Mouse (Mus musculus): ENCODE data around the gene Rnase2b. TPM values are rescaled to one million over a fixed set of nuclear protein-coding genes. Genes with fewer than 3 reads are reported as not detected.
"Not testable (repeated sequence)": the region's sequence is repeated elsewhere in the genome, so short reads cannot be mapped to it uniquely, and the experiment has no call there.

Rnase2b gene
- polyA plus RNA-seq, 1 experiment, result not detected

GRCm38 (mm10) chr14:51152249-51152870 is 9.7 kb upstream of the Rnase2b start:
- DNase-seq (ENCODE audit: low read depth), result no peak

GRCm38 (mm10) chr14:51156056-51156735 is 5.9 kb upstream of the Rnase2b start:
- DNase-seq (ENCODE audit: low read depth), result no peak

- DNase-seq (ENCODE audit: low read depth), result no peak
These were observed 5.4 kb upstream of the Rnase2b start for GRCm38 (mm10) chr14:51156736-51157068.

- no peak for DNase-seq (ENCODE audit: low read depth)
These were observed 5.0 kb upstream of the Rnase2b start for GRCm38 (mm10) chr14:51157072-51157471.

- DNase-seq (ENCODE audit: low read depth), result not testable (repeated sequence)
These were observed 1.3 kb downstream of the Rnase2b start for GRCm38 (mm10) chr14:51163323-51163722.

GRCm38 (mm10) chr14:51165435-51165834 is 3.4 kb downstream of the Rnase2b start:
- DNase-seq (ENCODE audit: low read depth), result no peak

- DNase-seq (ENCODE audit: low read depth), result no peak
These were observed 4.0 kb downstream of the Rnase2b start for GRCm38 (mm10) chr14:51166068-51166467.

- not testable (repeated sequence) for DNase-seq (ENCODE audit: low read depth)
These were observed 10.2 kb downstream of the Rnase2b start for GRCm38 (mm10) chr14:51172095-51172865.

- DNase-seq (ENCODE audit: low read depth), result not testable (repeated sequence)
These were observed 10.9 kb downstream of the Rnase2b start for GRCm38 (mm10) chr14:51172947-51173346.

- DNase-seq (ENCODE audit: low read depth), result no peak
These were observed 11.8 kb downstream of the Rnase2b start for GRCm38 (mm10) chr14:51173843-51174242.

GRCm38 (mm10) chr14:51181051-51181450 is 19.0 kb downstream of the Rnase2b start:
- not testable (repeated sequence) for DNase-seq (ENCODE audit: low read depth)

- peak; percentile 63 for DNase-seq (ENCODE audit: low read depth)
These were observed 33.6 kb downstream of the Rnase2b start for GRCm38 (mm10) chr14:51195681-51196080.

- DNase-seq (ENCODE audit: low read depth), result no peak
These were observed 37.3 kb downstream of the Rnase2b start, which contains the start of gene Ang2 for GRCm38 (mm10) chr14:51199098-51200023. Gene Ang2, minus strand, starts transcription at chr14:51199148.

- no peak for DNase-seq (ENCODE audit: low read depth)
These were observed 38.0 kb downstream of the Rnase2b start for GRCm38 (mm10) chr14:51200054-51200453.

GRCm38 (mm10) chr14:51200466-51200865 is 38.4 kb downstream of the Rnase2b start:
- DNase-seq (ENCODE audit: low read depth), result no peak

GRCm38 (mm10) chr14:51203115-51203514 is 41.1 kb downstream of the Rnase2b start, which contains the start of gene Ear14:
Gene Ear14, plus strand, starts transcription at chr14:51203391.
- no peak for DNase-seq (ENCODE audit: low read depth)

Other genes with a start within 250 kb of the Rnase2b start
- gene Osgep, start 237.4 kb upstream of the Rnase2b start, polyA plus RNA-seq (2012; rRNA removed), result 88.0 and 102 TPM in 2 replicates
- gene Apex1, start 237.3 kb upstream of the Rnase2b start, polyA plus RNA-seq (2012; rRNA removed), result 53.7 and 58.3 TPM in 2 replicates
- 94.6 and 111 TPM in 2 replicates for gene Pip4p1, start 231.4 kb upstream of the Rnase2b start, polyA plus RNA-seq (2012; rRNA removed)
- gene Pnp, start 231.2 kb upstream of the Rnase2b start, polyA plus RNA-seq (2012; rRNA removed), result 73.0 and 74.1 TPM in 2 replicates
- gene Gm49342, start 217.7 kb upstream of the Rnase2b start, polyA plus RNA-seq (2012; rRNA removed), result 59.5 and 96.5 TPM in 2 replicates
- 5.4 and 6.8 TPM in 2 replicates for gene Pnp2, start 206.3 kb upstream of the Rnase2b start, polyA plus RNA-seq (2012; rRNA removed)
- gene Rnase10, start 154.5 kb upstream of the Rnase2b start, polyA plus RNA-seq (2012; rRNA removed), result 894 and 1,367 TPM in 2 replicates
- gene Rnase9, start 120.4 kb upstream of the Rnase2b start, polyA plus RNA-seq (2012; rRNA removed), result 470 and 637 TPM in 2 replicates
- 17.1 and 17.8 TPM in 2 replicates for gene Rnase11, start 112.1 kb upstream of the Rnase2b start, polyA plus RNA-seq (2012; rRNA removed)
- gene Rnase12, start 104.6 kb upstream of the Rnase2b start, polyA plus RNA-seq (2012; rRNA removed), result 504 and 632 TPM in 2 replicates
- 0.09 TPM in 1 of 2 replicates, not detected in the other for gene Olfr750, start 87.8 kb upstream of the Rnase2b start, polyA plus RNA-seq (2012; rRNA removed)
- gene Rnase4, start 71.2 kb upstream of the Rnase2b start, polyA plus RNA-seq (2012; rRNA removed), result 151 and 247 TPM in 2 replicates
- gene Ang, start 71.1 kb upstream of the Rnase2b start, polyA plus RNA-seq (2012; rRNA removed), result 13.6 and 20.6 TPM in 2 replicates
- gene Eddm3b, start 47.8 kb upstream of the Rnase2b start, polyA plus RNA-seq (2012; rRNA removed), result 172 and 185 TPM in 2 replicates
- 14.7 and 16.5 TPM in 2 replicates for gene Rnase6, start 38.4 kb upstream of the Rnase2b start, polyA plus RNA-seq (2012; rRNA removed)
- 5.1 and 7.5 TPM in 2 replicates for gene Rnase1, start 15.5 kb upstream of the Rnase2b start, polyA plus RNA-seq (2012; rRNA removed)
- gene Ang2, start 36.9 kb downstream of the Rnase2b start, polyA plus RNA-seq (2012; rRNA removed), result not detected in 2 replicates
- gene Ear14, start 41.1 kb downstream of the Rnase2b start, polyA plus RNA-seq (2012; rRNA removed), result not detected in 2 replicates
- 0.28 and 15.0 TPM in 2 replicates for gene Rnase2a, start 93.9 kb downstream of the Rnase2b start, polyA plus RNA-seq (2012; rRNA removed)
- gene Gm7247, start 199.5 kb downstream of the Rnase2b start, polyA plus RNA-seq (2012; rRNA removed), result not detected in 2 replicates
- not detected in 2 replicates for gene Vmn2r88, start 248.6 kb downstream of the Rnase2b start, polyA plus RNA-seq (2012; rRNA removed)